Mouse (Mus musculus) ES-E14 (cell line): ENCODE data around the gene Oxgr1. TPM values are rescaled to one million over a fixed set of nuclear protein-coding genes. Genes with fewer than 3 reads are reported as not detected.

Experiments used
- DNase-seq: peaks from one replicate; pipeline ENCODE4 v3.0.0-alpha.2; 2013; ENCODE audit warnings: low read depth, low spot score
- H3K27ac ChIP-seq: 2 replicates; pipeline ENCODE4 v1.5.1; 2012; ENCODE audit warnings: low read depth, mild to moderate bottlenecking, low read length, moderate library complexity, mixed read lengths; ENCODE audit not compliant: poor library complexity, insufficient read depth, severe bottlenecking
- H3K36me3 ChIP-seq: 2 replicates; pipeline ENCODE4 v1.6.1; 2012; ENCODE audit warnings: mild to moderate bottlenecking, low read length, moderate library complexity, mixed read lengths; ENCODE audit not compliant: control insufficient read depth, poor library complexity, insufficient read depth, severe bottlenecking
- H3K4me1 ChIP-seq, 2 experiments: fragments of 150-350 bp in 1 of 2; sonication (generic) in 1 of 2; 2 replicates each; pipeline ENCODE4 v1.6.1; 2012; ENCODE audit warnings: low read length in 2 of 2, mild to moderate bottlenecking in 1 of 2, mixed read lengths in 1 of 2; ENCODE audit not compliant: control insufficient read depth in 2 of 2, insufficient read depth in 2 of 2, poor library complexity in 1 of 2
- H3K4me3 ChIP-seq, 2 experiments: fragments of 150-350 bp in 1 of 2; sonication (generic) in 1 of 2; 2 replicates each; pipeline ENCODE4 v1.5.1; 2012; ENCODE audit warnings: low read length in 2 of 2, low read depth in 1 of 2, mild to moderate bottlenecking in 1 of 2, mixed read lengths in 1 of 2; ENCODE audit not compliant: insufficient read depth in 1 of 2, poor library complexity in 1 of 2, severe bottlenecking in 1 of 2
- H3K9ac ChIP-seq: 2 replicates; pipeline ENCODE4 v1.6.1; 2012; ENCODE audit warnings: low read depth, mild to moderate bottlenecking, low read length, mixed read lengths; ENCODE audit not compliant: poor library complexity, insufficient read depth, severe bottlenecking
- H3K9me3 ChIP-seq: fragments of 150-350 bp; sonication (generic); 2 replicates; pipeline ENCODE4 v1.6.1; 2012; ENCODE audit warnings: low read depth, mild to moderate bottlenecking, low read length; ENCODE audit not compliant: control insufficient read depth, insufficient read depth
- CHD2 ChIP-seq: IDR thresholded peaks from 2 replicates; pipeline ENCODE4 v1.6.1; 2014; ENCODE audit warnings: mild to moderate bottlenecking, low read depth, low read length, inconsistent platforms
- HCFC1 ChIP-seq: IDR thresholded peaks from 2 replicates; pipeline ENCODE4 v1.6.1; 2012; ENCODE audit warnings: low read length, inconsistent platforms, borderline replicate concordance; ENCODE audit not compliant: insufficient read depth
- MAFK ChIP-seq: IDR thresholded peaks from 2 replicates; pipeline ENCODE4 v1.6.1; 2014; ENCODE audit warnings: mild to moderate bottlenecking, low read depth, low read length, inconsistent platforms; ENCODE audit not compliant: insufficient read depth
- ZC3H11A ChIP-seq: IDR thresholded peaks from 2 replicates; pipeline ENCODE4 v1.6.1; 2012; ENCODE audit warnings: low read depth, mild to moderate bottlenecking, inconsistent platforms, low read length, borderline replicate concordance
- ZNF384 ChIP-seq: IDR thresholded peaks from 2 replicates; pipeline ENCODE4 v1.6.1; 2012; ENCODE audit warnings: low read depth, low read length, inconsistent platforms
- in situ Hi-C, 2 experiments: fragments of 600-800 bp; cut with MboI; formaldehyde crosslinking; loops; one replicate each; pipeline ENCODE4 v1.15.1; 2025; ENCODE audit warnings: low sequenced_read_pairs in 2 of 2, inconsistent platforms in 1 of 2; ENCODE audit not compliant: unreplicated experiment in 2 of 2
- total RNA-seq: library from RNA; depleted of rRNA; stranded (reverse); fragments of 300-350 nt; gene quantifications from 2 replicates; pipeline ENCODE4 v1.2.3, GENCODE M21; 2012

Gene Oxgr1
- total RNA-seq, 1 experiment, result not detected

GRCm38 (mm10) chr14:120033454-120033853 is 8.8 kb downstream of the Oxgr1 start:
- H3K9me3 ChIP-seq, result no peaks in the 10 kb centered on the region
- no peak overlapping the region for H3K9ac ChIP-seq
- no peak for TF ChIP-seq HCFC1
- TF ChIP-seq ZC3H11A, result no peak
- no peak for TF ChIP-seq MAFK
- no peak for TF ChIP-seq ZNF384
- TF ChIP-seq CHD2, result no peak
- H3K4me1 ChIP-seq, result no peaks in the 10 kb centered on the region
- no peaks in the 10 kb centered on the region for H3K36me3 ChIP-seq
- DNase-seq, result peak; percentile 40
- no peak overlapping the region for H3K27ac ChIP-seq
- H3K4me3 ChIP-seq, result no peak overlapping the region
- in situ Hi-C loops, result no loop called here

GRCm38 (mm10) chr14:120019948-120020347 is 22.3 kb downstream of the Oxgr1 start:
- Histone ChIP-seq H3K27ac (no peak overlapping the region), H3K4me1 (no peaks in the 10 kb centered on the region), H3K9me3 (no peaks in the 10 kb centered on the region), H3K4me3 (no peak overlapping the region), H3K9ac (no peak overlapping the region), H3K36me3 (no peaks in the 10 kb centered on the region)
- TF ChIP-seq ZNF384, result no peak
- 0 out of 2 replicates have a peak, but pooled peaks have one; percentile 28 for TF ChIP-seq MAFK
- in situ Hi-C loops, result no loop called here
- no peak for DNase-seq

- Histone ChIP-seq H3K36me3 (no peaks in the 10 kb centered on the region), H3K9me3 (no peaks in the 10 kb centered on the region), H3K9ac (no peak overlapping the region), H3K4me1 (no peaks in the 10 kb centered on the region), H3K27ac (no peak overlapping the region), H3K4me3 (no peak overlapping the region)
- in situ Hi-C loops, result no loop called here
- TF ChIP-seq ZNF384, result no peak
- no peak for TF ChIP-seq CHD2
- no peak for TF ChIP-seq HCFC1
- no peak for DNase-seq
Observed at GRCm38 (mm10) chr14:120009969-120010872, 32.0 kb downstream of the Oxgr1 start.

GRCm38 (mm10) chr14:120005153-120005552 is 37.1 kb downstream of the Oxgr1 start:
- no peaks in the 10 kb centered on the region for H3K4me1 ChIP-seq
- H3K36me3 ChIP-seq, result no peaks in the 10 kb centered on the region
- no peak for DNase-seq
- no peak overlapping the region for H3K9ac ChIP-seq
- in situ Hi-C loops, result no loop called here
- no peaks in the 10 kb centered on the region for H3K9me3 ChIP-seq
- no peak overlapping the region for H3K27ac ChIP-seq
- no peak overlapping the region for H3K4me3 ChIP-seq
- no peak for TF ChIP-seq MAFK

GRCm38 (mm10) chr14:120003661-120004060 is 38.6 kb downstream of the Oxgr1 start:
- no peaks in the 10 kb centered on the region for H3K4me1 ChIP-seq
- DNase-seq, result no peak
- in situ Hi-C loops, result no loop called here
- no peaks in the 10 kb centered on the region for H3K36me3 ChIP-seq
- no peak overlapping the region for H3K4me3 ChIP-seq
- H3K9ac ChIP-seq, result no peak overlapping the region
- no peak overlapping the region for H3K27ac ChIP-seq
- no peaks in the 10 kb centered on the region for H3K9me3 ChIP-seq
- no peak for TF ChIP-seq HCFC1
- no peak for TF ChIP-seq CHD2
- no peak for TF ChIP-seq ZC3H11A
- no peak for TF ChIP-seq ZNF384
- TF ChIP-seq MAFK, result no peak
